Mouse (Mus musculus) cerebellum, adult 18-20 months (tissue): ENCODE data around the gene Podxl2.

ENCODE experiments used
- DNase-seq, 2 experiments: peaks; one replicate each; pipeline ENCODE4 v3.0.0; 2021

Podxl2 gene

DNA sequence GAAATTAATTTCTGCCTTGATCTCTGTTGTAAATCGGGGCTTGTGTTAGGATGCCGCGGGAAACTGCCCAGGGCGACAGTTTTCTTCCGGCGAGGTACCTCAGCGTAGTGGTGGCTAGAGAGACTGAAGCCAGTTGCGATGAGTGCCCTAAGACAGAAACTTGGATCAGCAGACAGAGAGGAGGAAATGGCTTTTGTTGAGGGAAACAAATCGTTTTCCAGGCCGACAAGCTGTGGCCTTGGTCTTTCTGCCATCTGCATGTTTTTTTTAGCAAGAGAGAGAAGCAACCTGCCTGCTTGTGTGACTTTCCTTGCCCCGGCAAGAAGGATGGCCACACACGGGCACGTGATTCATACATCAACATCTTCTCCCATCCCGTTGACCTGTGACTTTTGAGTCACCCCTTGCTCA lies 80.3 kb downstream of the Podxl2 start:
- DNase-seq = peak; percentile 56 to 58

GRCm38 (mm10) chr6:88793872-88794271 lies 81.0 kb downstream of the Podxl2 start:
- no peak for DNase-seq

- DNase-seq = no peak
Measured at GRCm38 (mm10) chr6:88793243-88793642, 81.6 kb downstream of the Podxl2 start.
